Mouse (Mus musculus) frontal cortex, postnatal 25 days (tissue): ENCODE measurements around the gene 0610009B22Rik.

Experiments
- DNase-seq, 2 experiments: peaks; one replicate each; pipeline ENCODE4 v3.0.0; 2022; ENCODE audit warnings: low spot score in 2 of 2

The 0610009B22Rik gene

DNA sequence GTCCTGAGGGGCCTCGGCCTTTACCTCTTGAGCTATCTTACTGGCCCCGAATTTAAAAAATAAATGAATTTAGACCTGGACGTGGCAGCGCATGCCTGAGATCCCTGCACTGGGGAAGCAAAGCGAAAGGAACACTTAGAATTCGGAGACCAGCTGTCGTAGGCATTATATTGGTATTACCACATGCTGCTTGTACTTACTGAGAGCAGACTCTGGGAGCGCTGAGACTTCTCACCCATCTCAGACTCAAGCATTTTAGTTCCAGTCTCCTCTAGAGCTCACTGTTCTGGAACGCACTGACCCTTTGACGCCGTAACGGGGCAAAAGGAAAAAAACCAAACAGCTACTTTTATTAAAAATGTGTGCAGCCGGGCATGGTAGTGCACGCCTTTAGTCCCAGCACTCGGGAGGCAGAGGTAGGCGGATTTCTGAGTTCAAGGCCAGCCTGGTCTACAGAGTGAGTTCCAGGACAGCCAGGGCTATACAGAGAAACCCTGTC, 26.8 kb downstream of the 0610009B22Rik start:
- DNase-seq, result no peak

DNA sequence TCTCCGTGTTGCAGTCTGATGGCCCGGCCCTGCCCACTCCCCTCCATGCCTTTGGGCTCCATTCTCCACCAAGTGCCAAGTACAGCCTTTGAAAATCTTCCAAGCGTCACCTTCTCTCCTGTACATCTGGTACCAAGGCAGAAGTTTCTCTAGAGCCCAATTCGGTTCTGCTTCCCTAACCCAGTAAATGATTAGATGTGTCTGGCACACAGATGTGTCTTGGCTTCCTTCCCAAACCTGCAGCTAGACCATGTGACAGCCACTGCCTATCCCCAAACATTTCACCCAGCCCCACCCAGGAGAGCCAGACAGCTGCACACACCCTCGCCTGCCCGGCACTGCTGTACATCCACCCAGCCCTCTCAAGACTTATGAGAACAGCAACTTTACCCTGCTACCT, 30.0 kb downstream of the 0610009B22Rik start:
- no peak for DNase-seq

DNA sequence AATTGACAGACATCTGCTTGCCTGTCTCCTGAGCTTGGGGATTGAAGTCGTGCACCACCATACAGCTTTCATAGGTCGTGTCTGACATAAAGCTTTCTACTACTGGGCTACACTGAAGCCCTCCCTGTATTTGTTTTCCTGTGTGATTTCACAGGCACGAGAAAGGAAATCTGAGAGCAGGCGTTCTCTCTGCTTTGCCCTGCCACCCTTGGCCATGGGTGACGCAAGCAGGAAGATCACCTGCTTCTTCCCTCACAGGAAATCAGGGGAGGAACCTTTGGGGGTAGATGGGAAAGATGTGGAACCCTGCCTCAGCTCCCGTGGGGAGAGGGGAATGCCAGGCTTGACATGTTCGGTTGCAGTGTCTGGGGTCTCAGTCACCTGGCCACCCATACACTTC, 30.4 kb downstream of the 0610009B22Rik start:
- no peak for DNase-seq

DNA sequence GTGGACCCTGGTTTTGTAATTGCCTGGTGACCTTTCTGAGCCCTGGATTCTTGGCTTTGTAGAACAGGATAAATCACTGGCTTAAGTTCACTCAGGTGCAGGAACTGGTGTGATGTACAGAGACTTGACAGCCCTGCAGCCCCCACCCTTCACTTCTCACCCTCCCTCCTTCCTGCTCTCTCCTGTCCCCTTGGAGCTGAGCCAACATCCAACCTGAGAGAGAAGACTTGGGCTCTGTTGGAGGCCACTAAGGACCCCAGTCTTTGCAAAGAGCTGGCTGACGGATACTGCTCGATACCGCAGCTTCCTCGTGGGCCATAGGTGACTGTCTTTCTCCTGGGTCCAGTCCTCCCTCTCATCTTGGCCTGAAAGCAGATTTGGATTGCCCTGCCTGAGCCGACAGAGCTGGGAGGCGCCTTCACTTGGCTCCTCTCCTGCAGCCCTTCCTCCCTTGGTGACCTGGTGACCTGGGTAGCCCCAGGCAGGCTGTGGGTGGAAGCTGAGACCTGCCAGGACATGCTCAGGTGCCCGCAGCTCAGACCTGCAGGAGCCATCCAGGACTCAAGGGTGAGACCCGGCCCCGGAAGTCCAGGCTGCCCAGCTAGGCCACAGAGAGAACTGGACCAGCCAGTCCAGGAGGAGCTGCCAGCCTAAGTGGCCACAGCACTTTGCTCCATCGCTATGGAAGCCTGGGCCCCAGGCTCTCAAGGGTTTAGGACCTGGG, 31.7 kb downstream of the 0610009B22Rik start:
- DNase-seq, result no peak

DNA sequence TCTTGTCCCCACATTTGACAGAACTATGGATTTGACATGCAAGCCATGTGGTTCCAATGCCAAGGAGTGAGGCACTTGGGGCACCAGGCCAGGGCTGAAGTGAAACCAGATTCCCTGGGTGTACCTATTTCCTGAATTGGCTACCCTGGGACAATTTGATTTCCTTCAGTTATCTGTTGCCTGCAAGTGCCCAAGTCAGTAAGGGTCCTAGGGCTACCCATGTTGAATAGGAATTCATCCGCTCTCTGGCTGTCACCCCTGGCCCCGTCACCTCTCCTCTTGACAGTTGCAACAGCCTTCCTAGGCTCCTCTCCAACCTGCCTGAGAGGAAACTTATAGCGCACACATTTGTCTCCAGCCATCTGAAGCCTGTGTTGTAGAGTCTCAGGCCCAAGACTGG, 33.8 kb downstream of the 0610009B22Rik start:
- no peak for DNase-seq

DNA sequence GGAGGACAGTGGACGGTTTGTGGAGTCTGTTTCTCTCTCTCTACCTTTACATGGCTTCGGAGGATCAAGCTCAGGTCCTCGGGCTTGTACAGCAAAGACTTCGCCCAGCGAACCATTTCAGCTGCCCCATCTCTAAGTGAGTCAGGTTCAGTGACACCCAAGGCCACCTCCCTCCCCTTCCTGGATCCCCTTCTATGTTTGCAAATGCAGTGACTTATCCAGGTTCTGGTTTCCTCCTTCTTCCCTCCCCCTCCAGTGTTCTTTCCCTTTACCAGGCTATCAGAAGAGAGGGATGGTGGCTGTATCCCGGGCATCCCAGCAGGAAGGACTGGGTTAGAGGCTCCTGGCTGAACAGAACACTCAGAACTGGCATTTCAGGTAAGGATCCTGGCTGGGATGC, 34.9 kb downstream of the 0610009B22Rik start:
- DNase-seq, result no peak

DNA sequence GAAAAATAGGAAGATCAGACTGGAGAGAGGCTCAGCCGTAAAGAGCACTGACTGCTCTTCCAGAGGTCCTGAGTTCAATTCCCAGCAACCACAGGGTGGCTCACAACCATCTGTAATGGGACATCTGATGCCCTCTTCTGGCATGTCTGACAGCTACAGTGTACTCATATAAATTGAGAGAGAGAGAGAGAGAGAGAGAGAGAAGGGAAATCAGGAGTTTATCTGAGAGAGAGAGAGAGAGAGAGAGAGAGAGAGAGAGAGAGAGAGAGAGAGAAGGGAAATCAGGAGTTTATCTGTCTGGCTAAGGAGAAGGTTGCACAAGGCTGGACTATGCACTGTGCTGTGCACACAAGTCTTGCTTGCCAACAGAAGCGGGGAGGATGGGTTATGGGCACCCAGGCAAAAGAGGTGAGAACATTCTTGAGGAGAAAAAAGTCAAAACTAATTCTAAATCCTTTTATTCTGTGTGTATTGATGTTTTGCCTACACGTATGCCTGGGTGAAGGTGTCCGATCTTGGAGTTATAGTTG, 35.7 kb downstream of the 0610009B22Rik start:
- no peak for DNase-seq

DNA sequence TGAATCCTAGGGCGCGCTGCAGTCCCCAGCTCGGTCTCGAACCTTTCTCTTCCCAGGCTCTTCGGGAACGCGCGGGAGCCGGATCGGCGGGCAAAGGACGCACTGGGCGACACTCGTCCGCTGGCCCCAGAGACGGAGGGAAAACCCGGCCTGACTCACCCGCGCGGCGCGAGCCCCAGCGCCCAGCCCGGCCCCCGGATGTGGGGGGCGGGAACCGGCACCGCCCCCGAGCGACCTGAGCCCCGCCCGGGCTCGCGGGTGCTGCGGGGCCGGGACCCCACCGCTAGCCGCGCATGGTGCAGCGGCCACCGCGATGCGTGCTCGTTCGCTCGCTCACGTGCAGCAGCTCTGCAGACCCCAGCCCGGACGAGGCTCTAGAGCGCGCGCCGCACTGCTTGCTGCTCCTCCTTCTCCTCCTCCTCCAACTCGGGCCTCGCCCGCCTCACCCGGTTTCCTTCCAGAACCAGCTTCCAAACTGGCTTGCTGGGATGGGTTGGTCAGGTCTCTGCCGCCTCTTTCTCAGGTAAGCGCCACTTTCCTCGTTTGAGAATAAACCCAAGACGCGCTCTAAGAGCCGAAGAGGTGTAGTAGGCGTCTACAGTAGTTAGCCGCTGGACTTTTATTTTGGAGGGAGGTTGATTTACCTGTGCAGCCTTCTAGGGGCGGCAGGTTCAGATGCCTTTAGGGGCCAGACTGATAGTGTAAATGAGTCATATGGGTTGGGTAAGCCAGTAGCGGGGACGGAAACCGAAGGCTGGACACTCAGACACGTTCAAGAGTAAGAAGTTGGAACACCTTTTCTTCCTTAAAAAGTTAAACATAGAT, 37.8 kb downstream of the 0610009B22Rik start, which contains the start of the genes N4bp3 and D930048N14Rik:
N4bp3 (minus strand) TSS at position 152 of the 825 bp plus-strand sequence.
D930048N14Rik (plus strand) TSS at position 264 of the 825 bp plus-strand sequence.
- no peak for DNase-seq

DNA sequence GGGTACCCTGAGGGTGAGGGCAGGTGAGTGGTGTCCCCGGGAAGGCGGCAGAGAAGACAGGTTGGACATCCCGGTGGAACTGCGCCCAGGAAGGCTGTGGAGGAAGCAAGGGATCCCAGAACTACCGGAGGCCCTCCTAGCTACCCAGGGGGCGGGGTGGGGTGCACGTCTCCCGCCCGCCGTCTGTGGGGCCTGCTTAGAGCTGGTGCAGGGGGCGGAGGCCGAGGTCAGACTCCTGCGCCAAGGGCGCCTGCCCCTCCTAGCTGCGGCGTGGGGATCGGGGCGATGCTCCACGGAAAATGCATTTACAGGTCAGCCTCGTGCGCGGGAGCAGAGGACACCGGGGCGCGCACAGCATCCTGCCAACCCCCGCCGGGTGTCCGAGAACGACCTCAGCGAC, 38.4 kb downstream of the 0610009B22Rik start:
- no peak for DNase-seq

DNA sequence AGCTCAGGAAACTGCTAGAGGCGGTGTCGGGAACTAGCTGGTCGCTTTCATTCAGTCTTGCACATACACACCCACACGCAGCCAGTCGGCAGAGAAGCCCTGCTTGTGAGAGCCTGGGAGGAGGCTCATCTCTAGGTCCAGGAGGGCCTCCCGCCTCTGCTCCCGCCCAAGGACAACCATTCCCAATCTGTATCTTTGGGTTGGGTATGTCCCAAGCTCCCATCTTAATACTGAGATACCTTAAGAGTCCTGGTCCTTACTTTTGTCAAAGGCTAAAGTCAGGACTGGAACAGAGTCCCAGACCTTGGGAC, 38.8 kb downstream of the 0610009B22Rik start:
- DNase-seq, result no peak

DNA sequence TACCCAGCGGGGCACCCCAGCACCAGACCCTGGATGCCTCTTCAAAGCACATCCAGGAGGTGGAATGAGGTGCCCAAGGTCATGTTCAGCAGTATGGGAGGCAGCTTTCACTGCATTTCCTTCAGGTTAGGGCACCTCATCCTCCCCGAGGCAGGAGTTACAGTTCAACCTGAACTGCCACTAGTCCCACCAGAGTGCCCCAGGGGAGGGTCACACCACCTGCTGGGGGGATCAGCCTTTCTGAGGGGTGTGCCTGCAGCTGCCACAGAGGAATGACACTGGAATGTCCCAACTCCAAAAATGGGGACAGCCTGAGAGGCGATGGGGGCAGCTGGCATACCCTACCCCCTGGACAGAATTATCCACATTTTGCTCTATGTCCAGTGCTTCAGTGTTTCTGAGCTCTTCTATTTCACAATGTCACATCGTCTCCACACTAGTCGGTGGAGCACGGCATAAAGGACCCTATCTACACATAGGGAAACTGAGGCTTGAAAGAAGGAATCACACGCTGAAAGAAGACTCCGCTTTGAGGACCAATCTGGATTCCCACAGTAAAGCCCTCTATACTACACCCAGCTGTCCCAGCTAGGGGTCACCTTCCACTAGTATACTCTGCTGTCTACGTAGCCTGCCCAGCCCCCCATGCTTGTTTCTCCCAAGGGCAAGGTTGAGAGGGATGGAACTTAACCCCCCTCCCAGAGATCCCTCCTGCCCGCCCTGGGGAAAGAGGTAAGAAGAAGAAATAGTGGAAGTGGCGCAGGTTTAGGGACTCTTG, 39.4 kb downstream of the 0610009B22Rik start:
- DNase-seq, result no peak

DNA sequence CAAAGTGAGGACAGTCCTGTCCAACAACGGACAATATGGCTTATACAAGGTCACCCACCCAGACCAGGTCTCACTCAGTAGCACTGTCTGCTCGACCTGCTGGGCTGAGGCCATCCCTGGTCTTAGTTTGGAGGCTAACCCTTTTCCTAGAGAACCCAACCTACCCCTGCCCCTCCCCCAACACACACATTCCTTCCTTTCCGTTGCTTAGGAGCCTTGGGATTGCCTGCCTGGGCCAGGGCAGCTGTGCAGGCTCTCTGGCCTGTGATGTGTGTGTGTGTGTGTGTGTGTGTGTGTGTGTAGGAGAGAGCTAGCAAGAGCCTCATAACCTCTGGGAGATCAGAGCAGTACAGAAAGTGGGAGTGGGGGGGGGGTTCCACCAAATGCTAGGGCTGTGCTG, 40.1 kb downstream of the 0610009B22Rik start:
- no peak for DNase-seq

DNA sequence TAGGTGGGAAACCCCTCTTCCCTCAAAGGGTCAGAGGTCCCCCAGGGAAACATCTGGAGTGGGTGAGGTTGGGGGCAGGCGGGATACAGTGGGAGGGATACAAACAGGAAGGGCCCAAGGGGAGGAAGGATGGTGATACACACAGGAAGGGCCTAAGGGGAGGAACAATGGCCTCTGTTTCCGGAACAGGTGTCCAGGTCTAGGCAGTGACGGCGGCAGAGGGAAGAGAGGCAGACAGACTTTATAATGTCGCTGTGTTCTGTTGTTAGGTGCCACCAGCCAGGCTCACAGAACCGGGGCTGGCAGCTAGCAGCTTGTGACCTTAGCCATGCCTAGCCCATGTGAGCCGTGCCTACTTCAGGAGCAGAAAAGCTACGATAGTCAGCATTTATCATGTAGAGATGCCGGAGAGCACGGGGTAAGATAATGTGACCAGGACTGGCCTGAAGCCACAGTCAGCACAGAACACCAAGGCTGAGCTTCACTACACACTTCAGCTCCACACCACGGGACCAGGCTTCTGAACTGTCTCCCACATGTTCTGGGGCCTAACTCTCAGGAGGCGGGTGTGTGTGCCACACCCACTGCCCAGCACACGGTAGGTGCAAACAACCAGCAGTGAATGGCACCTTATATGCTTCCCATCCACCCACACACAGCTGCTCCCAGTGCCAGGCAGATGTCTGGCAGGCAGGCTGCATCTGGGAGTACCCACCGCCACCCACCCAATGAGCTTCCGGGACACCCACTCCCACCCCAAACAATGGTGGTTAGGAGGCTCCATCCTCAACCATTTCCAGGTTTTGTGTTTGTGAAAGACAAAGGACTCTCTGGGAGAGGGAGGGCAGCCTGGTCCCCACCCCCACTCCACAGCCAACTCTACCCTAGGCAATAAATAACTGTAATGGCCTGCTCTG, 41.7 kb downstream of the 0610009B22Rik start:
- DNase-seq, result no peak

DNA sequence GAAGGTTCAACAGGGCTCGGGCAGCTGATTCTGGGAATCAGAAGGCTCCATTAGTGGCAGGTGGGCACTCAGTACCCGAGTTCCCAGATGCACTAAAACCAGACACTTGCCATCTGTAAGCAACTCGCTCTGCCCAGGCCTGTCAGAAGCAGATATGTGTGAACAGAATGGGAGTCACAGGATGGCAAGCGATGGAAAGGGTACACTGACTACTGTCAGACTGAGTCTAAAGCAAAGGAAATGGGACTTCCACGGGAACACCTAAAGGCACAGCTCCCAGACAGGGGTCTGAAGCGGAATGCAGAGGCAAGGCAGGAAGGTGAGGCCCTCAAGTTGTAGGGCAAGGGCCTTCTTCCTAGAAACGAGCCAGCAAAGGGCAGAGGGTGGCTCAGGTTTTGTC, 42.4 kb downstream of the 0610009B22Rik start:
- DNase-seq, result no peak

DNA sequence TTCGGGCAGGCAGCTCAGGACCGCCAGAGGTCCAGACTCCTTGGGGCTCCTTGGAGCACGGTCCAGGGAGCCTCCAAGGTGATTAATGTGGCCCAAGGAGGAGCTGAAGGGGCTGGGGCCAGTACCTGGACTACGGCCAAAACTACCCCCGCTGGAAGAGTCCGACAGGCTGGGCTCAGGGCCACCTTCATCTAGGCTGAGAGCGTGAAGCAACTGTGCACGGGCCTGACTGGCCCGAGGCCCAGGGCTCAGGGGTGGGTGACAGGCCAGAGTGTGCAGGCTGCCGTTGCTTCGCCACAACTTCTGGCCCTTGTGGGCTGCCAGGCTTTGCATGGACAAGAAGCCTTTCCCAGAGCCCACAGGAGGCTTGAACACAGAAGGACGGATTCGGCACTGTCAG, 43.4 kb downstream of the 0610009B22Rik start:
- no peak for DNase-seq

DNA sequence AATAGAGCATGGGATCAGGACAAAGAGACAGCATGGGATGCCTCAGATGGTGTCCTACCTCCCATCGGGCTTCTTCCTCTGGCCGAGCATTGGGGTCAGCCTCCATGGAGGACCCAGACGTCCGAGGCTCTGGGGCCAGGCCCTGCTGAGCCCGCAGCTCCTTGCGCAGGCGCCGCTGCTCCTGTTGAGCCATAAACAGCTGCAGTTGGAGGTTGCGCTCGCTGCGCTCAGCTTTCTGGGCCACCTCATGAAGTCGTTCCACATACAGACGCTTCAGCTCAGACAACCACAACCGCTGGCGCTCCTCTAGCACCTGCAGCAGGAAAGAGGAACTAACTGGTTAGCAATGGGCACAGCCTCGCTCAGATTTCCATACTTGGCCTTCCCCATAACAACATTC, 44.5 kb downstream of the 0610009B22Rik start:
- DNase-seq, result no peak

DNA sequence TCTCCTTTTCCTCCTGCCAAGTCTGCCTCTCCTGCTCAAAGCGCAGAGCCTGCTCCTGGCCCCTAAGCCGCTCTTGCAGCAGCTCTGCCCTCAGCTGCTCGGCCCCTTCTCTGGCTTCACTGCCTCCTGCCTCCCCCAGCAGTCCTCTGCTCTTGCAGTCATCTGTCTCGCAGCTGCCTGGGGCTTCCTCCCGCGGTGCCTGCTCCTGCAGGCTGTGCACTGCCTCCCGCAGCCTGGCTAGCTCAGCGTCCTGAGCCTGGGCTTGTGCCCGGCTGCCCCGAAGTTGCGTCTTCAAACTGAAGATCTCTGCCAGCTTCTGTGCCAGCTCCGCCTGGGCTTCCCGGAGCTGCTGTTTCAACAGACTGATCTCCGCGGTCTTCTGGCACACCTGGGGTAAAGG, 44.9 kb downstream of the 0610009B22Rik start:
- DNase-seq, result no peak

DNA sequence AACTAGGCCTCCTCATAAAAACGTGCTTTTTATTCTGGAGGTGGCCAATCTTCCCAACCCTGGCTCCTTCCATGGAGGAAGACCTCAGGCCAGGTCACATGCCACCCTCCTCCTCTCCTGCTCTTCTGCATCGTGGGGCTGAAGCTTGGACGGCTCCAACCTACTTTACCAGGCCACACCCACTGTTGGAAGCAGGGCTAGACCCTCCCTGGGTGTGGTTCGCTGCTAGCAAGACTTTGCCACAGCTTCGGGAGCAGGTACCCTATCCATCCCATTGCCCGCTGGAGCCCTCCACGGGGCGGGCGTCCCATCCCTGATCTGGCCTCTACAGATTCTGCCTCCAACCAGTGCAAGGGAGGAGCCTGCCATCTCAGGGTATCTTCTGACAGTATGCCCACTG, 45.5 kb downstream of the 0610009B22Rik start:
- no peak for DNase-seq

DNA sequence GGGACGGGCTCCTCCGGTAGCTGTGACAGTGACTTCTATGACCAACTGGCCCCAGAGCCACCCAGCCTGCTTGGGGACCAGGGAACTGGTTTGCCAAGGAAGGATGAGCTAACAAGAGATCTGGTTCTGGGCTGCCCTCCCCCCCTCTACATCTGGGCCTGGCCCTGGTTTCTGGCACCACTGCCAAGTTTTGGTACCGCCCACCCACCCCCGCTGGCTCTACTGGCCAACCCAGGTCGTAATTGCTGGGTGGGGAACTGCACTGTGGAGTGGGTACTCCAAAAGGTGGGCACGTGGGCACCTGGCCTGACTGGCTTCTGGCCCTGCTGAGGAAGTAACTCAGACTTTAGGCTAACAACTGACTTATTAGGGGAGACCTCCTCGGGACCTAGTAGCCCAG, 47.9 kb downstream of the 0610009B22Rik start:
- DNase-seq, result no peak

DNA sequence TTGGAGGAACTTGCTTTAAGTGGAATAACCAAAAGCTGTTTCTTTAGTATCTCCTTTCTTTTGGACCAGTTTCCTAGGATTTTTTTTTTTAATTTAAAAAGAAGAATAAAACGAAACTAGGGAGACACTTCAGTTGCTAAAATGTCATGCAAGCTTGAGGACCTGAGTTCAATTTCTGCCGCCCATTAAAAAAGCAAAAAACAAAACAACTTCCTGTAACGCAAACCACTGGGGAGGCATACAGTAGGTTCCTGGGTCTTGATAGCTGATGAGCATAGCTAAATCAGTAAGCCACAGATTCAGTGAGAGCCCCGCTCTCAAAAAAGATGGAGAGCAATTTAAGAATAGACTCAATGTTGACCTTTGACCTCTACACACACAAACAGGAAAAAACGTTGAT, 50.2 kb downstream of the 0610009B22Rik start:
- no peak for DNase-seq

DNA sequence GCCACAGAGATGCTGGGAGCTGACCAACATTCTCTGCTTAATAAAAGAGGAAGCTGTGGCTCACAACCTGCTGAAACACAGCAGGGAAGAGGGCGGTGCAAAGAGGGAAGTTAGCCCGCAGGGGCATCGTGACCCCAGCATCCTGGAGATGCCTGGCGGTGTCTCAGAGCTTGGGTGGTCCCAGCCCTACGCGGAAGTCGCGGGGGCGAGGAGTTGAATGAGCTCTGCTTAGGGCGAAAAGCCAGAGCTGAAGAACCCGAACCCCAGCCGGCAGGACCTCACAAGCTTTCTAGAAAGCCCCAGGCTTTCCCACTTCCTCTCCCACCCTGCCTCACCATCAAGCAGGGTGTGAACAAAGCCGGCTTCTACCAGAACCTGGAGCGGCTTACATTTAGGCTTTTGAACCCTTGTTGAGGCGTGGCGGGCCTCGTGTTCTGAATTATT, 50.7 kb downstream of the 0610009B22Rik start:
- DNase-seq, result no peak
